Mouse (Mus musculus) neural tube, embryonic 14.5 days (tissue): ENCODE measurements around the gene Srgap1. TPM values are rescaled to one million over a fixed set of nuclear protein-coding genes. Genes with fewer than 3 reads are reported as not detected.

Experiments
- ATAC-seq: fragments of 200-750 bp; cut with Nextera tagmentation; 2 replicates; pipeline ENCODE4 v1.8.0; 2017; ENCODE audit warnings: low read depth, mild to moderate bottlenecking, moderate TSS enrichment, moderate library complexity
- H3K27ac ChIP-seq: fragments of 300-500 bp; sonication (generic); 2 replicates; pipeline ENCODE4 v1.5.1; 2014; ENCODE audit warnings: low read depth, mild to moderate bottlenecking, control low read depth, low read length, moderate library complexity, mixed read lengths
- H3K27me3 ChIP-seq: fragments of 300-500 bp; sonication (generic); 2 replicates; pipeline ENCODE4 v1.6.1; 2014; ENCODE audit warnings: low read length; ENCODE audit not compliant: control insufficient read depth, insufficient read depth
- H3K36me3 ChIP-seq: fragments of 300-500 bp; sonication (generic); 2 replicates; pipeline ENCODE4 v1.6.1; 2014; ENCODE audit warnings: low read length, mixed read lengths; ENCODE audit not compliant: control insufficient read depth, insufficient read depth
- H3K4me1 ChIP-seq: fragments of 300-500 bp; sonication (generic); 2 replicates; pipeline ENCODE4 v1.6.1; 2014; ENCODE audit warnings: low read length; ENCODE audit not compliant: control insufficient read depth, insufficient read depth
- H3K4me2 ChIP-seq: fragments of 300-500 bp; sonication (generic); 2 replicates; pipeline ENCODE4 v1.6.1; 2014; ENCODE audit warnings: mild to moderate bottlenecking, low read depth, low read length, control low read depth
- H3K4me3 ChIP-seq: fragments of 300-500 bp; sonication (generic); 2 replicates; pipeline ENCODE4 v1.5.1; 2014; ENCODE audit warnings: low read depth, low read length, control low read depth, mixed read lengths
- H3K9ac ChIP-seq: fragments of 300-500 bp; sonication (generic); replicated peaks from 2 replicates; pipeline ENCODE4 v1.6.1; 2014; ENCODE audit warnings: low read depth, mild to moderate bottlenecking, control low read depth, low read length, mixed read lengths
- H3K9me3 ChIP-seq: fragments of 300-500 bp; sonication (generic); 2 replicates; pipeline ENCODE4 v1.6.1; 2016; ENCODE audit warnings: low read length; ENCODE audit not compliant: control insufficient read depth
- WGBS: fragments of 180-500 bp; shearing (Covaris S2); extraction: QIAGEN DNeasy Blood & Tissue Kit; methylation state at CpG from one replicate; pipeline ENCODE4 v1.1.7; 2014; 5-methylcytosine and 5-hydroxymethylcytosine counted together
- polyA plus RNA-seq: library from polyadenylated mRNA; unstranded; fragments of >200 nt; fragmentation: Nextera tagmentation; extraction: Ambion mirVana; gene quantifications from 2 replicates; pipeline ENCODE4 v1.2.1, GENCODE M21; 2014

Gene Srgap1
- polyA plus RNA-seq, 1 experiment from 2014 or later, result 32.8 TPM

DNA sequence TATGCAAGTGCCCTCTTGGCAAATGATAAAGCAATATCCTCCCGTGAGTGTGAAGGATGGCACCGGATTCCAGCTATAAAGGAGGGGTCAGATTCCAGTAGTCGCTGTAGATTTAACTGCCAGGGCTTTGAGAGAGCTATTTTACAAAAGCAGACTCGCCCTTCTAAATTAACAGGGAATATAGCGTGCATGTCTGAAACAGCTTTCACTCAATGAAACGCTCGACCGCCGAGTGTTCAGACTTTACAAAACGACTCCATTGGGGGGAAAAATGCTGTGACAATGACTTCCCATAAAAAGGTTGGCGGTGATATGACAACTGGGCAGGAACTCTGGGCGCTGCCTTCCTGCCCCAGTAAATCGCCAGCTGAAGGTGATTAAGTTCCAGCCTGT, 608 bp downstream of the Srgap1 start:
- H3K4me1 ChIP-seq, result no peaks in the 10 kb centered on the region; the same call in 1 of the 2 replicates
- ATAC-seq, result 0 out of 2 replicates have a peak, but pooled peaks have one; percentile 18
- 0% methylated on average over 13 of the region's 13 CpGs for WGBS

DNA sequence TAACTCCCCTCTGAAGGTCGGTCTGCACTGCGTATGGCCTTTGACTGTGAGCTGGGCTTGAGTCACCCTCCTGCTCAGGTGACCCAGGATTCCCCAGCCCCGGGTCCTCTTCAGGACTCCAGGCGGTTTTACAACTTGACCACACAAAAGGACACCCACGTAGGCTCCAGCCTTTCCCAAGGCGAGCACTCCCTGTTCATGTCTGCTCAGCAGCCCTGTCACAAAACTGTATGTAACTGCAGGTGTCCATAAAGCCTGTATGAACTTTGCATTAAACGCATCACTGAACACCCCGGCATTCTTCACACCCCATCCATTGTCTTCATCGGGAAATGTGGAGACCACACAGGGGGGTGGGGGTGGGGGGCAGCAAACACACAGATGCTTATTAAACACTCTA, 1.2 kb downstream of the Srgap1 start:
- peak overlapping the region; percentile 93 for H3K27ac ChIP-seq
- H3K4me3 ChIP-seq, result peak overlapping the region; percentile 64
- H3K4me1 ChIP-seq, result no peaks in the 10 kb centered on the region; the same call in 1 of the 2 replicates
- H3K27me3 ChIP-seq, result no peaks in the 10 kb centered on the region
- WGBS, result 6% methylated on average over 9 of the region's 9 CpGs
- ATAC-seq, result peak; percentile 9; the same call in 1 of the 2 replicates
- H3K36me3 ChIP-seq, result no peaks in the 10 kb centered on the region
- no peaks in the 10 kb centered on the region for H3K9me3 ChIP-seq
- H3K9ac ChIP-seq, result peak overlapping the region; percentile 97
- peak overlapping the region; percentile 77 for H3K4me2 ChIP-seq

More for the DNA sequence above, 608 bp downstream of the Srgap1 start:
- Histone ChIP-seq H3K36me3 (no peaks in the 10 kb centered on the region), H3K9me3 (no peaks in the 10 kb centered on the region), H3K4me2 (peak overlapping the region; percentile 77), H3K9ac (peak overlapping the region; percentile 97), H3K4me3 (peak overlapping the region; percentile 64), H3K27ac (peak overlapping the region; percentile 93), H3K27me3 (no peaks in the 10 kb centered on the region)

DNA sequence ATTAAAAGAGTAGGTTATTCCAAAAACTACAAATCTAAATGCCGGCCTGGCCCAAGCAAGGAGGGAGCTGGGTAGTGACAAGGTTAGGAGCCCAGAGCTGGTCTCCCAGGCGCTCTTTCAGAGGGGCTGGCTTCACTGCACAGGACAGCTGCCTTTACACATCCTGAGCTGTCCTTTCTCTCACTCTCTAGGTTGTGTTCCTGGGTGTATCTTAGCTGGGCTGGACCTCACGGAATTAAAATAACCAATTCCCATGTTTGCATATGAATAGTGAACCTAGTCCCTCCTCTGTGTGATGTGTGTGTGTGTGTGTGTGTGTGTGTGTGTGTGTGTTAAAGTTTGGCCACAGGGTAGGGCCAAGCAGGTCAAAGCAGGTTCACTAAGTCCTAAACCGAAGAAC, 2.2 kb downstream of the Srgap1 start:
- Histone ChIP-seq H3K4me2 (peak overlapping the region; percentile 77), H3K4me1 (no peaks in the 10 kb centered on the region; the same call in 1 of the 2 replicates), H3K4me3 (peak overlapping the region; percentile 64), H3K9me3 (no peaks in the 10 kb centered on the region), H3K27ac (no peak overlapping the region), H3K36me3 (no peaks in the 10 kb centered on the region), H3K9ac (peak overlapping the region; percentile 22; the same call in 1 of the 2 replicates), H3K27me3 (no peaks in the 10 kb centered on the region)
- 46% methylated on average over 4 of the region's 4 CpGs for WGBS
- ATAC-seq, result no peak

DNA sequence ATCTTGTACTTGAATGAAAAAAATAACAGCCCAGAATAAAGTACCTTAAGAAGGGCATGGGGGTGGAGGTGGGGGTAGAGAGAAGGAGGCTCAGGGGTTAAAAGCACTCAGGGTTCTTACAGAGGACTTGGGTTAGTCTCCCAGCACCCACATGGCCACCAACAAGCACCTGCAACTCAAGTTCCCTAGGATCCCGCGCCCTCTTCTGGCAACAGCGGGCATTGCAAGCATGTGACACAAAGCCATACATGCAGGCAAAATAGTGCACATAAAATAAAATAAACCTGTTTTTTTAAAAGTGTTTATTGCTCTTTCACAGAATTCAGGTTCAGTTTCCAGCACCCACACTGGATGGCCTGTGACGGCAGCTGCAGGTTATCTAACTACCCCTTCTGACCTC, 6.7 kb downstream of the Srgap1 start:
- H3K4me1 ChIP-seq, result no peaks in the 10 kb centered on the region
- H3K27ac ChIP-seq, result no peak overlapping the region
- H3K9ac ChIP-seq, result no peak overlapping the region
- H3K27me3 ChIP-seq, result no peaks in the 10 kb centered on the region
- H3K36me3 ChIP-seq, result no peaks in the 10 kb centered on the region; the same call in 1 of the 2 replicates
- H3K4me2 ChIP-seq, result no peak overlapping the region
- ATAC-seq, result no peak
- no peak overlapping the region for H3K4me3 ChIP-seq
- H3K9me3 ChIP-seq, result no peaks in the 10 kb centered on the region
- 47% methylated on average over 4 of the region's 4 CpGs for WGBS

DNA sequence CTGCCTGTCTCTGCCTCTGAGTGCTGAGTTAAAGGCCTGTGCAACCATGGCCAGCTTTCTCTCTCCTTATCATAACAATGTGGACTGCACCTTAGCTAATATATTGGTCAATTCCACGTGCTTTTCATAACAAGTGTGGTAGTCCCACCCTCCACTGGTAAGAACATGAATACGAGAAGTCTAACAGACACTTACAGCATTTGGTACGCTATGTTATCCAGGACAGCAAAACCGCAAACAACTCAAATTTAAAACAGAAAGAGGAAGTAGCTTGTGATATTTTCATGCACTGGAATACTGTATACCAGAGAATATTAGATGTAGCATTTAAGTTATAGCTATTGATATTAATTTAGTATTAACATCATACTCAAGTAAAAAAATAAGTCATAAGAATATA, 7.5 kb downstream of the Srgap1 start:
- no peak for ATAC-seq
- H3K9me3 ChIP-seq, result no peaks in the 10 kb centered on the region
- no peak overlapping the region for H3K4me2 ChIP-seq
- H3K9ac ChIP-seq, result no peak overlapping the region
- no peaks in the 10 kb centered on the region; the same call in 1 of the 2 replicates for H3K36me3 ChIP-seq
- H3K27me3 ChIP-seq, result no peaks in the 10 kb centered on the region
- WGBS, result 94% methylated on average over 4 of the region's 4 CpGs
- no peaks in the 10 kb centered on the region for H3K4me1 ChIP-seq
- H3K27ac ChIP-seq, result no peak overlapping the region
- H3K4me3 ChIP-seq, result no peak overlapping the region

DNA sequence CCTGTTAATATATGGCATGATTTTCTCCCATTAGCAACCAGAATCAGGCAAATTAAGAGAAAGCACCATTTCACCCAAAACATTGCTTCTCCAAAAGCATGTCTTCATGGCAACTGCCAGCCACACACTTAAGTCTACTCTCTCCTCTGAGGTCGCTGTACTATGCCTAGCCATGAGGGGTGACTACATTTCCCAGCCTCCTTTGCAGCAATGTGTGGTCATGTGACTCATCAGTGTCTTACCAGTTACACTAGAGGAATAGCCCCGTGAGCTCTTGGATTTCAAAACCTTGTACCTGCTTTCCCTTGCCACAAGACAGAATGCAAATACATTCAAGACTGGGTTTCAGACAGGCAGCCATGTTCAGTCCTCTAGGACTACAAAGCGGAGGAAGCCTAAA, 8.6 kb downstream of the Srgap1 start:
- Histone ChIP-seq H3K4me3 (no peak overlapping the region), H3K36me3 (no peaks in the 10 kb centered on the region; the same call in 1 of the 2 replicates), H3K27me3 (no peaks in the 10 kb centered on the region), H3K27ac (no peak overlapping the region), H3K9me3 (no peaks in the 10 kb centered on the region), H3K9ac (no peak overlapping the region), H3K4me1 (no peaks in the 10 kb centered on the region), H3K4me2 (no peak overlapping the region)
- WGBS, result 67% methylated on average over 3 of the region's 3 CpGs
- peak; percentile 66; the same call in 1 of the 2 replicates for ATAC-seq

DNA sequence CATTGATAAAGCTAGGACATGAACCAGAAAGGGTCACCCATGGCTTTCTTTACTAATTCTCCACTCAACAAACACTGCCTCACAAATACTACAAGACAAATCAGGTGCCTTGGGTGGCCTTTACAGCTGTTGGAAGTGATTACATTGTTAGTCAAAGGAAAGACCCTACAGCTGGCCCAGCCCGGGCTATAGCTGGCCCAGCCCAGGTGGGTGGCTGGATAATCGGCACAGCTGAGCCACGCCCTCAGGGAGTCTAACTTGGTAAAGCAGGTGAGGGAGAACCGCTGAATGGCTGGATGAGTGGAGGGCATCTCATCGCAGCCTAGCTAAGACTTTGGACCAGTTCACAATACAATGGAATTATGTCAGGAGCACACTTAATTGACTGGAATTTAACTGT, 13.8 kb downstream of the Srgap1 start:
- no peaks in the 10 kb centered on the region for H3K27me3 ChIP-seq
- no peak overlapping the region for H3K4me3 ChIP-seq
- no peaks in the 10 kb centered on the region for H3K4me1 ChIP-seq
- no peaks in the 10 kb centered on the region; the same call in 1 of the 2 replicates for H3K9me3 ChIP-seq
- H3K36me3 ChIP-seq, result no peaks in the 10 kb centered on the region; the same call in 1 of the 2 replicates
- no peak overlapping the region for H3K4me2 ChIP-seq
- no peak overlapping the region for H3K9ac ChIP-seq
- ATAC-seq, result no peak
- WGBS, result 82% methylated on average over 5 of the region's 5 CpGs
- H3K27ac ChIP-seq, result no peak overlapping the region

DNA sequence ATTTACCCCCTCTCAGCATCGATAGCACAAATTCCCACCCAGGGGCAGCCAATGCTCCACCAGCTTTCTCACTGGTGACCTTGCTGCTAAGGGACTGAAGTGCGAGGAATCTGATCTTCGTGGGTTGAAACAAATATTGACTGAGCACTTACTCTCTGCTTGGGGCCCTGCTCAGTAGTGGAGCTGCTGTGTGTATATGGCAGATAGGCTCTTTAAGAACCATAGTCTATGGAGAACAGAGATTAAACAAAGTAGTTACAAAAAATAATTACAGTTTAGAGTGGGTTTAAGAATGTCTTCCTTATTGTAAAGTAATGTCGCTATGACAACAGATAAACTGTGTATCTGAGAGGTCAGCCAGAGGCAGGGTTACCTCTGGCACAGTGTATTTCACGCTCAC, 16.7 kb downstream of the Srgap1 start:
- Histone ChIP-seq H3K4me3 (no peak overlapping the region), H3K9ac (no peak overlapping the region), H3K27me3 (no peaks in the 10 kb centered on the region), H3K4me1 (no peaks in the 10 kb centered on the region), H3K9me3 (no peaks in the 10 kb centered on the region; the same call in 1 of the 2 replicates), H3K4me2 (no peak overlapping the region), H3K36me3 (no peaks in the 10 kb centered on the region), H3K27ac (no peak overlapping the region)
- ATAC-seq, result no peak
- WGBS, result 83% methylated on average over 5 of the region's 5 CpGs

DNA sequence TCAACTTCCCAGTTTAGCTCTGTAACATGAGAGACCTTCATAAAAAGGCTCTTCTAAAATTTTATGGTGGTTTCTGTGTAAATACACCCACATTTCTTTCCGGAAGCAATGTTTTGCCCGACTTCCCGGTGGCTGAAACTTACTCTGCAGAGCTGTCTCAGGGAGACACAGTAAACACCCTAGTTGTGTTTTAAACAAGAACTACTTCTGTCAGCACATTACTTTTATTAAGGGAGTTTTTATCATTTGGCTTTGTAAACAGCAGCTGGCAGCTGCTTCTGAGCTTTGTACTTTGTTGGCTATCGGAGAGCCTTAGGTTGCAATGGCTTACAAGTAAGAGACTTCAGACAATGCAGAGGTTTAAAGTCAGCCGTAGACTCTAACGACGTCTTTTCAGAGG, 17.4 kb downstream of the Srgap1 start:
- no peaks in the 10 kb centered on the region for H3K4me1 ChIP-seq
- ATAC-seq, result no peak
- H3K36me3 ChIP-seq, result no peaks in the 10 kb centered on the region
- H3K27ac ChIP-seq, result no peak overlapping the region
- WGBS, result 70% methylated on average over 7 of the region's 7 CpGs
- no peak overlapping the region for H3K4me3 ChIP-seq
- H3K4me2 ChIP-seq, result no peak overlapping the region
- no peak overlapping the region for H3K9ac ChIP-seq
- H3K9me3 ChIP-seq, result no peaks in the 10 kb centered on the region; the same call in 1 of the 2 replicates
- H3K27me3 ChIP-seq, result no peaks in the 10 kb centered on the region
